Mouse (Mus musculus) layer of hippocampus, adult 6 months (tissue): ENCODE measurements around the gene Sephs1. TPM values are rescaled to one million over a fixed set of nuclear protein-coding genes. Genes with fewer than 3 reads are reported as not detected.

Experiments
- long read RNA-seq, 2 experiments: library from polyadenylated mRNA; unstranded; transcript quantifications; one replicate each; pipeline ENCODE4 v2.0.0; 2019 to 2020
- polyA plus RNA-seq: library from polyadenylated mRNA; unstranded; fragments of <200 nt; fragmentation: Nextera tagmentation; gene quantifications from 2 replicates; pipeline ENCODE4 v1.2.3, GENCODE M21; 2021

Sephs1 gene
- polyA plus RNA-seq, result 5.9 and 7.6 TPM in 2 replicates
- long read RNA-seq, experiment 1, full-length matches to known transcripts, result 10 of 17 reads
- long read RNA-seq, experiment 1, partial matches to known transcripts, result 5 of 17 reads
- long read RNA-seq, experiment 1, other reads (novel, unspliced or antisense), result 2 of 17 reads
- long read RNA-seq, experiment 2, full-length matches to known transcripts, result 44 of 56 reads
- long read RNA-seq, experiment 2, partial matches to known transcripts, result 4 of 56 reads
- long read RNA-seq, experiment 2, other reads (novel, unspliced or antisense), result 8 of 56 reads

GRCm38 (mm10) chr2:4881350-4882248 is at the start of gene Sephs1:
TSS of gene Sephs1 (plus strand) at chr2:4881564.

GRCm38 (mm10) chr2:4918860-4919739 is 37.7 kb downstream of the Sephs1 start, which contains the start of gene Phyh:
TSS of gene Phyh (plus strand) at chr2:4919019.

Other genes with a start within 250 kb of the Sephs1 start
- gene Prpf18, start 229.5 kb upstream of the Sephs1 start, polyA plus RNA-seq, result 38.3 and 38.5 TPM in 2 replicates
- 0.48 and 0.55 TPM in 2 replicates for gene Bend7, start 163.7 kb upstream of the Sephs1 start, polyA plus RNA-seq
- 180 and 197 TPM in 2 replicates for gene Phyh, start 37.5 kb downstream of the Sephs1 start, polyA plus RNA-seq
- gene Ucma, start 94.6 kb downstream of the Sephs1 start, polyA plus RNA-seq, result 7.6 and 13.0 TPM in 2 replicates
- 0.28 and 0.54 TPM in 2 replicates for gene Mcm10, start 131.2 kb downstream of the Sephs1 start, polyA plus RNA-seq
- 8.8 and 10.7 TPM in 2 replicates for gene Optn, start 182.5 kb downstream of the Sephs1 start, polyA plus RNA-seq